Mouse (Mus musculus) intestine, embryonic 16.5 days (tissue): ENCODE measurements at regions not wholly inside any gene's neighbourhood (a gene's known extent, or its start where the extent isn't known, plus 50 kb on each side); places are given as distances from the start of the nearest gene placed in this dataset.
A peak's percentile ranks its signal among the peaks of the same experiment; 100 is the strongest.

Experiments used
- ATAC-seq: fragments of 200-750 bp; cut with Nextera tagmentation; 2 replicates; pipeline ENCODE4 v1.8.0; 2017; ENCODE audit warnings: moderate TSS enrichment, moderate library complexity
- H3K27ac ChIP-seq: fragments of 300-500 bp; sonication (generic); 2 replicates; pipeline ENCODE4 v1.5.1; 2014; ENCODE audit warnings: mild to moderate bottlenecking, low read length
- H3K27me3 ChIP-seq: fragments of 300-500 bp; sonication (generic); replicated peaks from 2 replicates; pipeline ENCODE4 v1.6.1; 2014; ENCODE audit warnings: low read length, control low read depth, mixed read lengths; ENCODE audit not compliant: control insufficient read depth, insufficient read depth
- H3K36me3 ChIP-seq: fragments of 300-500 bp; sonication (generic); 2 replicates; pipeline ENCODE4 v1.6.1; 2014; ENCODE audit warnings: low read length, control low read depth; ENCODE audit not compliant: control insufficient read depth, insufficient read depth
- H3K4me1 ChIP-seq: fragments of 300-500 bp; sonication (generic); 2 replicates; pipeline ENCODE4 v1.6.1; 2014; ENCODE audit warnings: low read length, control low read depth, mixed read lengths; ENCODE audit not compliant: control insufficient read depth, insufficient read depth
- H3K4me2 ChIP-seq: fragments of 300-500 bp; sonication (generic); 2 replicates; pipeline ENCODE4 v1.6.1; 2014; ENCODE audit warnings: low read depth, low read length, control low read depth
- H3K4me3 ChIP-seq: fragments of 300-500 bp; sonication (generic); 2 replicates; pipeline ENCODE4 v1.5.1; 2014; ENCODE audit warnings: mild to moderate bottlenecking, low read length
- H3K9ac ChIP-seq: fragments of 300-500 bp; sonication (generic); 2 replicates; pipeline ENCODE4 v1.6.1; 2014; ENCODE audit warnings: low read depth, low read length
- H3K9me3 ChIP-seq: fragments of 300-500 bp; sonication (generic); 2 replicates; pipeline ENCODE4 v1.6.1; 2016; ENCODE audit warnings: low read length, control low read depth; ENCODE audit not compliant: control insufficient read depth
- WGBS: fragments of 180-500 bp; shearing (Covaris S2); extraction: QIAGEN DNeasy Blood & Tissue Kit; methylation state at CpG from one replicate; pipeline ENCODE4 v1.1.7; 2014; 5-methylcytosine and 5-hydroxymethylcytosine counted together

DNA sequence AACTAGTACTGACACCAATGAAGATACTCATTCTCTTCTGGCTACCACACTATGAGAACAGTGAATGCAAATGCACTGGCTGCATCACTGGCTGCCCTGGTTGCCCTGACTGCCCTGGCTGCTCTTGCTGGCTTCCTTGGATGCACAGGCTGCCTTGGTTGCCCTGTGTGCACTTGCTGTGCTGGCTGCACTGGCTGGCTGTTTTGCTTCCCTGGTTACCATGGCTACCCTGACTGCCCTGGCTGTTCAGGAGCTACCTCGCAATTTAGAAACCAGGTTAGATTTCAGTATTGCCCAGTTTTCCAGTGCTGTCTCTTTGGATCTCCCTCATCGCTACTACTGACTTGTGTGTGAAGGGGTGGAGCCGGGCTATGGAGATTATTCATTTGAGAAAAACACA, 175.7 kb downstream of the Fat4 start:
- H3K9me3 ChIP-seq: no peaks in the 10 kb centered on the region
- H3K4me2 ChIP-seq: no peak overlapping the region
- WGBS: 71% methylated on average over 3 of the region's 3 CpGs
- no peaks in the 10 kb centered on the region for H3K36me3 ChIP-seq
- no peak overlapping the region for H3K4me3 ChIP-seq
- no peak overlapping the region for H3K27ac ChIP-seq
- no peak for ATAC-seq
- no peaks in the 10 kb centered on the region for H3K4me1 ChIP-seq
- H3K27me3 ChIP-seq: no peaks in the 10 kb centered on the region
- no peak overlapping the region for H3K9ac ChIP-seq

GRCm38 (mm10) chr3:39065457-39065856, 178.7 kb downstream of the Fat4 start:
- peak; percentile 80 for ATAC-seq
- WGBS: 45% methylated on average over 6 of the region's 6 CpGs

DNA sequence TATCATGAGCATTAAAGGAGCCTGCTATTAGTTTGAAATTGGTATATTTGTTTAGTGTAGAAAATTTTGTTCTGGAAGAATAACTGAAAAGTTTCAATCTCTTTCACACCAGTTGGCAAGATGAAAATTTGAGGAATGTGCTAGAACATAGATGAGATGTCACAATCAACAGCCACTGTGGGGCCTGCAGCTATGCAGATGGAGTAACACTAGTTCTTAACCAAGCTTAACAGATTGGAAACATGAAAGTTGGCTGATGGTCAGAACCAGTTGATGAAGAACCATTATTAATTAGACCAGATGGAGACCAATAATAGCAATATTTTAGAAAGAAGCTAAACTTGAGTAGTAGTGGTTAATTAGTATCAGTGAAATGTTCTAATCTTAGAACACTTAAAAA, 182.3 kb downstream of the Fat4 start:
- H3K4me2 ChIP-seq: no peak overlapping the region
- no peak overlapping the region for H3K9ac ChIP-seq
- H3K9me3 ChIP-seq: no peaks in the 10 kb centered on the region
- ATAC-seq: no peak
- H3K27ac ChIP-seq: no peak overlapping the region
- no peaks in the 10 kb centered on the region for H3K36me3 ChIP-seq
- no peaks in the 10 kb centered on the region for H3K27me3 ChIP-seq
- H3K4me3 ChIP-seq: no peak overlapping the region
- no peaks in the 10 kb centered on the region for H3K4me1 ChIP-seq

More at GRCm38 (mm10) chr3:39065457-39065856, 178.7 kb downstream of the Fat4 start:
- H3K4me2 ChIP-seq: no peak overlapping the region
- no peaks in the 10 kb centered on the region for H3K4me1 ChIP-seq
- H3K36me3 ChIP-seq: no peaks in the 10 kb centered on the region
- H3K9me3 ChIP-seq: no peaks in the 10 kb centered on the region
- no peak overlapping the region for H3K4me3 ChIP-seq
- H3K9ac ChIP-seq: no peak overlapping the region
- H3K27me3 ChIP-seq: no peaks in the 10 kb centered on the region
- H3K27ac ChIP-seq: no peak overlapping the region

DNA sequence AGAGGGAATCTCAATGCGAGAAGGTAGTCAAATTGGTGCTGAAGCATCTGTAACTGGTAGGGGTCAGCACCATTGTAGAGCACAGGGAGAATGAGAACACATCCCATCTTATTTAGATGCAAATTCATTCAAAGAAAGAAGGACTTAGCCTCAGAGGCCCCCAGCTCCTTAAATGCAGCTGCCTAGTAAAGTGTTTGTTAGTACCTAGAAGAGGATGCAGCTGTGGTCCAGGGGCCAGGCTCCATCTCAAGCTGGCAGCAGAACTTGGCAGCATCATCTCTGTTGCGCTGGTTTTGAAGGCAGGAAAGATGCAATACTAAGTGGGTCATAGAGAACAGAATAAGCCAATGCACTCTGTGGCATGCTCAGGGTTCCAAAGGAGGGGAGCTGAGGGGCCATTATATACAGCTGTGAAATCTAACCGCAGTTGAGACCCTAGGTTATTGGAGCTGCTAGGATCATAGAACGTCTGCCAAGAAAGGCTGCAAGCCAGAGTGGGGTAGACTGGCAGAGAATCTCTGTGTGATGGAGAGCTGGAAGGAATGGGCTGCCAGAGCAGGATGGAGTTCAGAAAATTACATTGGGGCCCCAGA, 196.0 kb downstream of the Fat4 start:
- 72% methylated on average over 4 of the region's 4 CpGs for WGBS
- no peaks in the 10 kb centered on the region for H3K36me3 ChIP-seq
- no peaks in the 10 kb centered on the region for H3K4me1 ChIP-seq
- H3K9me3 ChIP-seq: no peaks in the 10 kb centered on the region
- ATAC-seq: no peak
- H3K27me3 ChIP-seq: no peaks in the 10 kb centered on the region
- H3K4me2 ChIP-seq: no peak overlapping the region
- no peak overlapping the region for H3K27ac ChIP-seq
- no peak overlapping the region for H3K9ac ChIP-seq
- no peak overlapping the region for H3K4me3 ChIP-seq

DNA sequence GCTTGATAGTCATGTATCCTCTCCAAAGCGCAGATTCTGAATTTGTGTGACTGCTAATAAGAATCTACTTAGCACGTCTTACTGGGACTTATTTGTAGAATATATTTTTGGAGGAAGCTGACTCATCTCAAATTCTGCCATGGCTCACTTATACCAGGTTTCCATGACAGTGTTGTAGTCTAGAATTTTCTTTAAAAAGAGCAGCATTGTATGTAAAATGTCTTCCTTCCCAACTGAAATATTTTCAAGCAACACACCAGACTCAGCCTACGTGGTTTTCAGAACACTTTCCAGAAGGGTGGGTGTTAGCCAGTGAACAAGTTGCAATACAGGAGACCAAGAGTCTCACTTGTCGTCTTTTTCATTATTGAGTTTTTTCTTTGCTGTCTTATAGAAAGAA, 202.2 kb downstream of the Fat4 start:
- Histone ChIP-seq H3K27me3 (no peaks in the 10 kb centered on the region), H3K4me2 (no peak overlapping the region), H3K36me3 (no peaks in the 10 kb centered on the region), H3K9me3 (no peaks in the 10 kb centered on the region), H3K4me1 (no peaks in the 10 kb centered on the region), H3K27ac (no peak overlapping the region), H3K9ac (no peak overlapping the region), H3K4me3 (no peak overlapping the region)
- WGBS: 86% methylated on average over 4 of the region's 4 CpGs
- no peak for ATAC-seq

GRCm38 (mm10) chr3:39102324-39102723, 215.6 kb downstream of the Fat4 start:
- Histone ChIP-seq H3K36me3 (no peaks in the 10 kb centered on the region), H3K27ac (no peak overlapping the region), H3K27me3 (no peaks in the 10 kb centered on the region), H3K4me1 (no peaks in the 10 kb centered on the region), H3K4me3 (no peak overlapping the region), H3K4me2 (no peak overlapping the region), H3K9ac (no peak overlapping the region), H3K9me3 (no peaks in the 10 kb centered on the region)
- no peak for ATAC-seq
- 83% methylated on average over 3 of the region's 3 CpGs for WGBS

DNA sequence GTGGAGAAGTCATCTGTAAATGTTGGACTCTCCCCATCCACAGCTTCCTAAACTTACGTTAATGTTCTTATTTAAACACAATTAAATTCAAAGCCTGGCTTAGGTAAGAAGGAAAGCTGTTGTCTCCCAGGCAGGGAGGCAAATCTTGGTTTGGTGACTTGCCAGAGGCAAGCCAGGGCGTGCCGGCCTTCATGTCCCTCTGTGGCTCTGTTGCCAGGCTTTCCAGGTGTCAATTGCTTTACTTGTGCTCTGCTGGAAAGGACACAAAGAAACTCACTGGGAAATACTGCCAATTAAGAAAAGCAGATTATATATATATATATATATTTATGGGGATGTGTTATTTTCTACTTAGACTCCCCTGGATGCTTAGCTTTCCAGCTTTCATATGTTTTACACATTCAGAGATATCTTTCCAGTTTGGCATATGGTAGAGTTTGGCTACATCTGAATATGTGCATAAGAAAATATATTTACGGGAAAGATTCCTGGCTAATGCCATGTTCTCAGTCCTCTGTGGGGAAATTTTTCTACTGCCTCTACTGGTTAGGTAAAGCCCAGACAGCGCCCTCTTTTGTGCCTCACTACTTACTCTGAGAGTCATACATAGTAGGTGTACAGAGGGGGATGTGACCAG, 223.1 kb downstream of the Fat4 start:
- Histone ChIP-seq H3K4me3 (no peak overlapping the region), H3K27me3 (no peaks in the 10 kb centered on the region), H3K27ac (no peak overlapping the region), H3K9me3 (no peaks in the 10 kb centered on the region), H3K36me3 (no peaks in the 10 kb centered on the region), H3K9ac (no peak overlapping the region), H3K4me1 (no peaks in the 10 kb centered on the region), H3K4me2 (no peak overlapping the region)
- ATAC-seq: no peak
- WGBS: 90% methylated on average over 5 of the region's 5 CpGs

DNA sequence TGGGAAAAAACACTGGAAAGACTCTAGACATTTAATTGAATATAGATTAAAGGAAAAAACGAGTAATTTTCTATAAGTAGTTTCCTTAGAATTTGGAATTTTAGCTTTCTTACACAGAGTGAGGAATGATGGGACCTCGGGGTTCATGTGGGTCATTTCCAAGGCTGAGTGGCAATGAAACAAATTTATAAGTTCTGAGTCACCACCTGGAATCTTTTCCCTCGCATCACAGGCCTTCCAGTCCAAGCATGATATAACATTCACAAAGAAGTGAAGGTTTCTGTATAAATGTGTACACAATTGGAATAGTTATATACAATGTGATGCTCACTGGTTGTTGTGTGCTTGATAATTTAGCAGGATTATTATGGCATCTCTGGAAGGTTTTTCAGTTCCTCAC, 227.3 kb downstream of the Fat4 start:
- Histone ChIP-seq H3K4me1 (no peaks in the 10 kb centered on the region), H3K9me3 (no peaks in the 10 kb centered on the region), H3K27me3 (no peaks in the 10 kb centered on the region), H3K27ac (no peak overlapping the region), H3K4me3 (no peak overlapping the region), H3K9ac (no peak overlapping the region), H3K4me2 (no peak overlapping the region), H3K36me3 (no peaks in the 10 kb centered on the region)
- ATAC-seq: no peak
- 77% methylated on average over 3 of the region's 3 CpGs for WGBS

GRCm38 (mm10) chr3:39114826-39115225, 228.1 kb downstream of the Fat4 start:
- Histone ChIP-seq H3K27me3 (no peaks in the 10 kb centered on the region), H3K9me3 (no peaks in the 10 kb centered on the region), H3K4me2 (no peak overlapping the region), H3K27ac (no peak overlapping the region), H3K9ac (no peak overlapping the region), H3K4me1 (no peaks in the 10 kb centered on the region), H3K4me3 (no peak overlapping the region), H3K36me3 (no peaks in the 10 kb centered on the region)
- WGBS: 71% methylated on average over 3 of the region's 3 CpGs
- no peak for ATAC-seq

- no peaks in the 10 kb centered on the region for H3K27me3 ChIP-seq
- H3K4me2 ChIP-seq: no peak overlapping the region
- no peaks in the 10 kb centered on the region for H3K9me3 ChIP-seq
- H3K4me1 ChIP-seq: no peaks in the 10 kb centered on the region
- 46% methylated on average over 1 of the region's 1 CpGs for WGBS
- no peak overlapping the region for H3K9ac ChIP-seq
- no peak overlapping the region for H3K27ac ChIP-seq
- H3K4me3 ChIP-seq: no peak overlapping the region
- H3K36me3 ChIP-seq: no peaks in the 10 kb centered on the region
- no peak for ATAC-seq
Measured at GRCm38 (mm10) chr3:39115441-39115840, 228.7 kb downstream of the Fat4 start.
